Mouse (Mus musculus) forebrain, embryonic 16.5 days (tissue): ENCODE data around the gene Tha1. TPM values are rescaled to one million over a fixed set of nuclear protein-coding genes. Genes with fewer than 3 reads are reported as not detected.
A peak's percentile ranks its signal among the peaks of the same experiment; 100 is the strongest.

Experiments
- ATAC-seq: fragments of 200-750 bp; cut with Nextera tagmentation; 2 replicates; pipeline ENCODE4 v1.8.0; 2017; ENCODE audit warnings: mild to moderate bottlenecking, moderate library complexity
- H3K27ac ChIP-seq: fragments of 300-500 bp; sonication (generic); 2 replicates; pipeline ENCODE4 v1.5.1; 2014; ENCODE audit warnings: low read length, control low read depth
- H3K27me3 ChIP-seq: fragments of 300-500 bp; sonication (generic); replicated peaks from 2 replicates; pipeline ENCODE4 v1.6.1; 2014; ENCODE audit warnings: low read length; ENCODE audit not compliant: control insufficient read depth, insufficient read depth
- H3K36me3 ChIP-seq: fragments of 300-500 bp; sonication (generic); 2 replicates; pipeline ENCODE4 v1.6.1; 2014; ENCODE audit not compliant: control insufficient read depth, insufficient read depth
- H3K4me1 ChIP-seq: fragments of 300-500 bp; sonication (generic); replicated peaks from 2 replicates; pipeline ENCODE4 v1.6.1; 2014; ENCODE audit warnings: low read length; ENCODE audit not compliant: control insufficient read depth, insufficient read depth
- H3K4me2 ChIP-seq: fragments of 300-500 bp; sonication (generic); 2 replicates; pipeline ENCODE4 v1.6.1; 2014; ENCODE audit warnings: mild to moderate bottlenecking, low read length, control low read depth
- H3K4me3 ChIP-seq: fragments of 300-500 bp; sonication (generic); replicated peaks from 2 replicates; pipeline ENCODE4 v1.5.1; 2014; ENCODE audit warnings: mild to moderate bottlenecking, low read length, control low read depth
- H3K9ac ChIP-seq: fragments of 300-500 bp; sonication (generic); replicated peaks from 2 replicates; pipeline ENCODE4 v1.6.1; 2014; ENCODE audit warnings: low read depth, low read length, control low read depth
- H3K9me3 ChIP-seq: fragments of 300-500 bp; sonication (generic); 2 replicates; pipeline ENCODE4 v1.6.1; 2016; ENCODE audit warnings: low read length; ENCODE audit not compliant: control insufficient read depth
- WGBS: fragments of 180-500 bp; shearing (Covaris S2); extraction: QIAGEN DNeasy Blood & Tissue Kit; methylation state at CpG from one replicate; pipeline ENCODE4 v1.1.7; 2014; 5-methylcytosine and 5-hydroxymethylcytosine counted together
- polyA plus RNA-seq: library from polyadenylated mRNA; unstranded; fragments of >200 nt; fragmentation: Nextera tagmentation; extraction: Ambion mirVana; gene quantifications from 2 replicates; pipeline ENCODE4 v1.2.1, GENCODE M21; 2015

Gene Tha1
- polyA plus RNA-seq, 1 experiment from 2014 or later: 5.4 TPM

GRCm38 (mm10) chr11:117902282-117902681 lies 29.0 kb upstream of the Tha1 start:
- Histone ChIP-seq H3K4me1 (no peaks in the 10 kb centered on the region), H3K9ac (no peak overlapping the region), H3K4me3 (no peak overlapping the region), H3K27ac (no peak overlapping the region), H3K27me3 (no peaks in the 10 kb centered on the region), H3K36me3 (no peaks in the 10 kb centered on the region), H3K4me2 (no peak overlapping the region), H3K9me3 (no peaks in the 10 kb centered on the region)
- 88% methylated on average over 2 of the region's 2 CpGs for WGBS
- no peak for ATAC-seq

GRCm38 (mm10) chr11:117896533-117896932 lies 23.3 kb upstream of the Tha1 start:
- no peak for ATAC-seq
- Histone ChIP-seq H3K4me1 (no peaks in the 10 kb centered on the region), H3K27me3 (peaks cover 5% of the 10 kb centered on the region), H3K4me2 (no peak overlapping the region), H3K9ac (no peak overlapping the region), H3K36me3 (no peaks in the 10 kb centered on the region), H3K4me3 (no peak overlapping the region), H3K9me3 (no peaks in the 10 kb centered on the region), H3K27ac (no peak overlapping the region)
- 43% methylated on average over 2 of the region's 2 CpGs for WGBS

- Histone ChIP-seq H3K36me3 (no peaks in the 10 kb centered on the region), H3K4me1 (peaks cover 9% of the 10 kb centered on the region), H3K27me3 (peaks cover 5% of the 10 kb centered on the region), H3K4me3 (no peak overlapping the region), H3K27ac (no peak overlapping the region), H3K9ac (no peak overlapping the region), H3K9me3 (no peaks in the 10 kb centered on the region), H3K4me2 (no peak overlapping the region)
- no peak for ATAC-seq
- WGBS: 64% methylated on average over 10 of the region's 10 CpGs
Observed at GRCm38 (mm10) chr11:117894676-117895075, 21.4 kb upstream of the Tha1 start.

GRCm38 (mm10) chr11:117892199-117892598 lies 18.9 kb upstream of the Tha1 start:
- Histone ChIP-seq H3K4me3 (no peak overlapping the region), H3K4me2 (no peak overlapping the region), H3K9ac (no peak overlapping the region), H3K4me1 (peaks cover 22% of the 10 kb centered on the region), H3K9me3 (no peaks in the 10 kb centered on the region), H3K27ac (no peak overlapping the region), H3K36me3 (no peaks in the 10 kb centered on the region), H3K27me3 (peaks cover 18% of the 10 kb centered on the region)
- WGBS: 64% methylated on average over 6 of the region's 6 CpGs
- ATAC-seq: no peak

GRCm38 (mm10) chr11:117891581-117892175 lies 18.4 kb upstream of the Tha1 start:
- no peak overlapping the region for H3K4me2 ChIP-seq
- H3K4me3 ChIP-seq: no peak overlapping the region
- no peak overlapping the region for H3K9ac ChIP-seq
- no peak overlapping the region for H3K27ac ChIP-seq
- ATAC-seq: no peak
- H3K27me3 ChIP-seq: peaks cover 18% of the 10 kb centered on the region
- 94% methylated on average over 19 of the region's 19 CpGs for WGBS
- no peaks in the 10 kb centered on the region for H3K9me3 ChIP-seq
- peaks cover 22% of the 10 kb centered on the region for H3K4me1 ChIP-seq
- H3K36me3 ChIP-seq: no peaks in the 10 kb centered on the region

GRCm38 (mm10) chr11:117890519-117891282 lies 17.4 kb upstream of the Tha1 start:
- WGBS: 17% methylated on average over 13 of the region's 13 CpGs
- H3K27ac ChIP-seq: no peak overlapping the region
- peaks cover 20% of the 10 kb centered on the region for H3K27me3 ChIP-seq
- H3K9ac ChIP-seq: no peak overlapping the region
- no peaks in the 10 kb centered on the region for H3K36me3 ChIP-seq
- no peak overlapping the region for H3K4me2 ChIP-seq
- peaks cover 22% of the 10 kb centered on the region for H3K4me1 ChIP-seq
- no peak overlapping the region for H3K4me3 ChIP-seq
- no peaks in the 10 kb centered on the region for H3K9me3 ChIP-seq
- ATAC-seq: no peak

GRCm38 (mm10) chr11:117889887-117890340 lies 16.6 kb upstream of the Tha1 start:
- peak; percentile 74 for ATAC-seq
- Histone ChIP-seq H3K4me1 (peaks cover 22% of the 10 kb centered on the region), H3K9me3 (no peaks in the 10 kb centered on the region), H3K4me2 (peak overlapping the region; percentile 40; the same call in 1 of the 2 replicates), H3K4me3 (no peak overlapping the region), H3K27ac (no peak overlapping the region), H3K27me3 (peaks cover 22% of the 10 kb centered on the region), H3K36me3 (no peaks in the 10 kb centered on the region), H3K9ac (peak overlapping the region; percentile 23; the same call in 1 of the 2 replicates)
- WGBS: under 1% methylated on average over 11 of the region's 11 CpGs

- Histone ChIP-seq H3K4me3 (peak overlapping the region; percentile 10; the same call in 1 of the 2 replicates), H3K27me3 (peaks cover 22% of the 10 kb centered on the region), H3K9me3 (no peaks in the 10 kb centered on the region), H3K27ac (no peak overlapping the region), H3K4me1 (peaks cover 22% of the 10 kb centered on the region), H3K36me3 (no peaks in the 10 kb centered on the region), H3K4me2 (peak overlapping the region; percentile 40), H3K9ac (peak overlapping the region; percentile 20)
- peak; percentile 36; the same call in 1 of the 2 replicates for ATAC-seq
- 1% methylated on average over 33 of the region's 33 CpGs for WGBS
Observed at GRCm38 (mm10) chr11:117888853-117889822, 15.9 kb upstream of the Tha1 start.
